Mouse (Mus musculus): ENCODE measurements around the gene 2010315B03Rik. TPM values are rescaled to one million over a fixed set of nuclear protein-coding genes. Genes with fewer than 3 reads are reported as not detected.

The 2010315B03Rik gene
- 10 to 100 TPM in 1 of 2 experiments, 1 to 10 TPM in 1; 9.5 to 10.4 TPM for total RNA-seq (2021)
- long read RNA-seq, experiment 1, partial matches to known transcripts = 1 of 8 reads
- long read RNA-seq, experiment 1, other reads (novel, unspliced or antisense) = 2 of 8 reads
- long read RNA-seq, experiment 2, partial matches to known transcripts = 0 of 4 reads
- long read RNA-seq, experiment 2, other reads (novel, unspliced or antisense) = 0 of 4 reads

DNA sequence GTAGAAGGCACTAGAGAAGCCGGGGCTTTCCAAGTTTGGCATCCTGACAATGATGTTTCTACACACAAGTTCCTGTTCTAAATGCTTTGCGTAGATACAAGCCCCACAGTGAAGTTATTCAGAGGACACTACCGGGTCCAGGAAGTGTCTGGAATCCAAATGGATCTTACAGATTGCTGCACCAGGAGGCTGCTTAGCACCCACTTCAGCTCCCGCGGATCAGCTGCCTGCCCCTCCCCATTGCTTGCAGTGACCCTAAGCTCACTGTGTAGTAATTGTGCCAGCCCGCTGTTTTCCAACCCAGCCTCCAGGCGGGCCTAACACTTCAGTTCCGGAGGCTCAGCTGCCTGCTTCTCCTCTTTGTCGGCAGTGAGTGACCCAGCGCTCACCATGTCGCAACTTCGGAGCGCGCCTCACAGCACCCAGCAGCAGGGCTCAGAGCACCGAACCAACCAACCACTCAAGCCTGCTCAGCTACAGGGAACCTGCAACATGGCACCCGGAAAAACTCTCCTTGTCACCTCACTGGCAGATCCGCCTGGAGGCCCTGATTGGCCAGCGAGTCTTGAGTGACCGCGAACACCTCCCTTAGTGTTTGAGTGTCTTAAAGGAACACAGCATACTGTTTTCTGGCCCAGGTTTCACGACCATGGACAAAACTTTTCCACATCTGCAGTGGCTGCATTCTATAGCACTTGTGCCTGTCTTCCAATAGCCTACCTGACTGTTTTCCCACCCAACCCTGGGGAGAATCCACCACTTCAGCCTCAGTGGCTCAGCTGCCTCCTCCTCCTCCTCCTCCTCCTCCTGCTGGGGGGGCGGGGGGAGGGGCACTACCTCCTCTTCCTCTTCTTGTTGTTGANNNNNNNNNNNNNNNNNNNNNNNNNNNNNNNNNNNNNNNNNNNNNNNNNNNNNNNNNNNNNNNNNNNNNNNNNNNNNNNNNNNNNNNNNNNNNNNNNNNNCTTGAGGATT lies at the start of gene 2010315B03Rik:
Gene 2010315B03Rik (minus strand): TSS at position 526 of the 972 bp plus-strand sequence.
- DNase-seq = peak; percentile 86

DNA sequence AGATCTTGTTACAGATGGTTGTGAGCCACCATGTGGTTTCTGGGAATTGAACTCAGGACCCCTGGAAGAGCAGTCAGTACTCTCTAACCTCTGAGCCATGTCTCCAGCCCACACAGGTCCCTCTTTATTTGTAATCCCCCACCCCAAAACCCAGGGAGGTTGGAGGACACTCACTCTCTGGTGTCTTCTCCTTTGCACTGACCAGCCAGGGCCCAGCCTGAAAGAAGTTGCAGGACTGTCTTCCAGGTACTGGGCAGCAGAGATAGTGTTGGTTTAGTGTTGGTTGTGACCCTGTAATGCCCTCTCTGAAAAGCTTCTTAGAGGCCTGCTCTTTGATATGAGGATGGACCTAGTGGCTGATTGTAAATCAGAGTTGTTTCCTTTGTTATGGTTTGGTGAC lies 994 bp downstream of the 2010315B03Rik start:
- DNase-seq = no peak

DNA sequence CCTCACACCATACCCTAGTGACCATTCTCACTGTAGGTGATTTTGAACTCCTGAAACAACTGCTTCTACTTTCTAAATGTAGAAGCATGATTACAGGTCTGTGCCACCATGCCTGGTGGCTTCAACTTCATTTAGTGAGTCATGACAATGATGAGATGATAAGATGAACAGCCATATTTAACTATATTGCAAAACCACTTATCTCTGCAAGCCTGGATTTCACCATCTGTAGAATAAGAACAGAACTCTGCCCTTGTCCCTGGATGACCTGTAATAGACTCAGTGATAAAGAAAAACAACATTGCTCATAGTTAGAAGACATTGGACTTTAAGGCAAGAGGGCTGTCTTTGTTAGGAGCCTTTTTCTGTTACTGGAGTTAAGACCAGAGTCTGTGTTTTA lies 24.2 kb downstream of the 2010315B03Rik start:
- no peak for DNase-seq

DNA sequence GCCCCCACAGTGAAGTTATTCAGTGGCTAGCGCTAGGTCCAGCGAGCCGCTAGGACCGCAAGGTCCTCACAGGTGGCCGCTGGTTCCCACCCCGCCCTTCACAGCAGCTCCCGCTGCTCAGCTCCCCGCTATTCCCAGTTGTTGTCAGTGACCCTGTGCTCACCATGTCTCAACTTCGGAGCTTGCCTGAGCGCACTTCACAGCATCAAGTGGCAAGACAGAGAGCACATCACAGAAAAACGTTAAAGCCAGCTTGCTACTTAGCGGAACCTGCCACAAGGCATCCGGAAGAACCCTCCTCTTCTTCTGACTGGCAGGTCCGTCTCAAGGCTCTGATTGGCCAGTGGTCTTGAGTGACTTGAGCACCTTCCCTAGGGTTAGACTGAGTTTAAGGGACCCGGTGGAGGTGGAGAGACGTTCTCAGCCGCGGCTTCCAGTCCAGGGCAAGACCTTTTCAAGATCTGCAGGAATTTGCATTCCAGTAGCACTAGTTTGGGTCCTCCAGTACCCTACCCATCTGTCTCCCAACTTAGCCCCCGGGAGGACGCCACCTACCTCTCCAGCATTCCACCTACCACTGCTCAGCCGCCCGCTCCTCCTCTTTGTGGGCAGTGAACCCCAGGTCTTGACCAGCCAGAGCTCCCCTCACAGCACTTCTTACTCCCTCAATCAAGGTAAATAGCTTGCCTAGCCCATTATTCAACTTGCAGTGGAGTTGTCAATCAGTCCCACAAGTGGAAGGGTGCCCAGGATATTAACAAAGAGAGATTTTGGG lies 30.4 kb downstream of the 2010315B03Rik start:
- DNase-seq = peak; percentile 84

DNA sequence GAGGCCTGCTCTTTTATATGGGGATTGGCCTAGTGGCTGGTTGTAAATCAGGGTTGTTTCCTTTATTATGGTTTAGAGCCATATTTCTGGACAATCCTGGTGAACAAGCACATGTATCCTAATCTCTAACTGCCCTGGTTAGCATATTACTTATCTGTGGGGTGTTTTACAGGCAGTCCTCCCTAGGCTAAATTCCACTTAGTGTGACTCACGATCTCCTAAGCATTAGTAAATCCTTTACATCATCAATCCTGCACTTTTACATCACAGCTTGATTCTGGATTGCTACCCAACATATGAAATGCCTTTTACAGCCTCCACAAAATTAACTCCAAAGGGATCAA lies 31.1 kb downstream of the 2010315B03Rik start:
- DNase-seq = no peak

DNA sequence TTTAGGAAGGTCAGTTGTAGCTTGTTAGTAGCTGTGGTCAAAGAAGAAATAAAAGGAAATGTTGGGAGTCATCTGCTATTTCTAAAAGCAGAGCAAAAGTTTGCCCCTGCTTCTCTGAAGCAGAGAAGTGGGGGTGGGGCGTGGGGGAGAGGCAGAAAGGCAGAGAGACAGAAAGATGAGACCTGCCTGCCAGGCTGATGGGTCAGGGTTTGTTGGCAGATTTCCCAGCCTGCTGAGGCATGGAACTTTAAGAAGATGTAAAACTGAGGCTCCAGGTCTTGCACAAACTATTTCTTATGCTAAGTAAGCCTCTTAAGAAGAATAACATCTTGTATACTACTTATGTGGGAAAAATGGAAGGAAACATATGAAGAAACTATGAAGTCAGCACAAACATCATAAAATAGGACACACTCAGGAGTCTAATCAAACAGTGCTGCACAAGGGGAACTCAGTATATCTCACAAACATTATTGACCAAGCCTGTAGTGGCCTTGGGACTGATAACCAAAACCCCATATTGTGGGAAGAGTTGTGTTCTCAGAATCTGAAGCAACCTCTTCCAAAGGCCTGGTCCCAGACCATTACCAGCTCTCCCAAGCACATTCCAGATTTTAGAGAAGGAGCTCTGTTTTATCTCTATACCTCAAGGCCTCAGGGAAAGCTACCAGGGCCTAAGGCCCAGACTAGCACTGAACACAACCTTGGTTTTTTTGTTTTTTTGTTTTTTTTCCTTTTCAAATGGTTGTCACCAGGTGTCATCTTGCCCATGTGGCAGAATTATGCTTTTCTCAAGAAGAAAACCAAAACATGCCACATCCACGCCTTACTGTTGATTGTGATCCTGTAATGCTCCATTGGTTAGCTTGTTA lies 31.7 kb downstream of the 2010315B03Rik start:
- peak; percentile 9 for DNase-seq

DNA sequence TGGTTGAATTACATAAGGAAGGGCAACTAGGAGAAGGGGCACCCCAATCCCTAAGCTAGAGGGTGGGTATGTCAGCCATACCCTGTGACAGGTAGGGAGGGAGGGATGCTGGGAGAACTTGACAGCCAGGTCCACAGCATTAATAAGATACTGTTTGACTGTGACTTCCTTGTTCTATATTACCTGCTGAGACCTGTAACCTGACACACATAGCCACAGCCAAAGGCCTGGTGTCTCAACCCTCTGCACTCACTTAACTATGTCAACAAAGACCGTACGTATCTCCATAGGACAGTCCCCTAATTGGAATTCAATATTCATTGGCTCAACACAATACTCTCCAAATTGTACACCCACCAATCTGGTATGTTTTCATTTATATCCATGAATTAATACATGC lies 33.2 kb downstream of the 2010315B03Rik start:
- DNase-seq = no peak

DNA sequence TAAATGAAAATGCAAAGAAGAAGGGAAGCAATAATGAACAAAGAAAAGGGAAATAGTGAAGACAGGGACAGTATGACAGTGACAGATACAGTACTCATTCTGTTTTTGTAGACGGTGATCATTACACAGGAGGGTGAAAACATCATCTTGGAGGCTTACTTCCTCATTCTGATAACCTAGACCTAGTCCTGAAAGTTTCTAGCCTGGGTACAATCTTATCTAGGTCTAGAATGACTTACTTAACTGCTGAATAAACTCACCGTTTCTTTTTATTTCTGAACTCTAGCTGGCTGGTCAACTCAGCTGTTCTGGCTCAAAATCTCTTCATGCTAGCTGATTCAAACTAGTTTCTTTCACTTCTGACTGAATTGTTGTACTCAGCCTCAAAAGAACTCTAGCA lies 37.4 kb downstream of the 2010315B03Rik start:
- DNase-seq = no peak

DNA sequence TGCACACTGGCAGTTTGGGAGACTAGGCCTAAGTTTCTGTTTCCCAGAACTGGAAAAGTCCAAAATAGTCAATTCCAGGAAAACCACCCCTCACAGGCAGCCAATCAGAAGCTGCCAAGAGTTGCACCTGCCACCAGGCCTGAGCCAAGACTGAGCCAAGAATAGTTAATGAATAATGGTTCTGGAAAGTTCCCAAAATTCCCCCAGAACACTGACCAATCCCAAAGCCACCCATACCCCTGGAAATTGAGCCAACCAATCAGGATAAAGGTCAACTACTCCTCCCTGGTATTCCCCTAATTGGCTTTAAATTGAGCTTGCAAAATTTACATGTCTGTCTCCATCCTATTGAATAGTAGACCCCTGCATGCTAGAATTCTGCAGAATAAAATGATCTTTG lies 39.3 kb downstream of the 2010315B03Rik start:
- no peak for DNase-seq

DNA sequence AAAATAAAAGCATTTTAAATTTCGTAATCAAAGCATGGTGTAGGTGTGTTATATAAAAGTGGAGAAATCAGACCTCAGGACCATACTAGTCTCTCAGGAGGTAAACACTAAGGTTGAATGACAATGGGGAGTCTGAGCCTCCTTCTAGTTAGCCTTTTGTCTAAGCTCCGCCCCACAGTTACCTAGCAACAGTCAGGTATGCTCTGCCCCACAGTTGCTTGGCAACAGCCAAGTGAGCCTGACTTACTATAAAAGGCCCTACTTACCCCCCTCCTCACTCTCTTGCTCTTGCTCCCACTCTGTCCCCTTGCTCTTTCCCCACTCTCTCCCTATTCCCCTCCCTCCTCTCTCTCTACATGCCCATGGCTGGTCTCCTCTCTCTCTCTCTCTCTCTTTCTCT lies 44.6 kb downstream of the 2010315B03Rik start:
- no peak for DNase-seq

DNA sequence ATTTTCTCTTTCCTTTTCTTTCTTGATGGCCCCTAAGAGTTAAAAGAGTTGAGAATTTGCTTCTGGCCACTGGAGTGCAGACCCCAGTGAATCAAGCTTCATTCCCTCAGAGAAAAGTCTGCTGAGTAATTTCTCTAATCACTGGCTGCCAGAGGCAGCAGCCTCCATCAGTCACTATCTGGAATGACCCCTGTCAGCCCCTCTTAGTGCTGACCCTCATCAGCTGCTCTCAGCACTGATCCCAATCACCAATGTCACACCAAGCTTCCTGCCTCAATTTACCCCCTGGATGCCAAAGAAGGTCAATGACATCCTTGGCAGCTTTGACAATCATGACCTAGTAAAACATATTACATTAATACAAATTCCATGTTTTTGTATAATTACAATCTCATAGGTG lies 45.0 kb downstream of the 2010315B03Rik start:
- no peak for DNase-seq

DNA sequence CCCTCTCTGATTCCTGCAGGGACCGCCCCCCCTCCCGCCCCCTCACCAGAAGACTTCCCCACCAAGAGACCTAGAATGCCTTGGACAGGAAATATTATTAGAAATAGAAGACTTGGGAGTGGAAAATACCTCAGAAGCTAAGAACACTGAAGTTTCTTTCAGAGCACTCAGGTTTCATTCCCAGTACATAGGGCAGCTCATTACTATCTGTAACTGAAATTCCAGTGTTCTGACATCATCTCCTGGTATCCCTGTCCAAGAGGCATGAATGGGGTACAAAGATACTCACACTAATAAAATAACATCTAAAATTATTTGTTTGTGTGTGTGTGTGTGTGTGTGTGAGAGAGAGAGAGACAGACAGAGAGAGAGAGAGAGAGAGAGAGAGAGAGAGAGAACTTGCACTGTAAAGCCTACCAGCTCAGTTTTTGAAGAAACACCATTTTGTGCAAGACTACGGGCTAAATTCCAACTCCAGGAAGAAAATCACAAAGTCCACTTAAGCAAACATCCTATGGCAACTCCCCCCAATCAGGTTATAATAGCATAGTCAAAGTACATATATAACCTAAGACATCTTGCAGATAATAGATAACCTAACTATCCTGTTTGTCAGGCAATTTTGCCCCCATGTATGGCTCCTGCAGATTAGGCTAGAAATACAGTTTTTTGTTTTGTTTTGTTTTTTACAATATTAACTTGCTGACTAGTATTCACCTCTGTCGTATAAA lies 49.3 kb downstream of the 2010315B03Rik start:
- no peak for DNase-seq

DNA sequence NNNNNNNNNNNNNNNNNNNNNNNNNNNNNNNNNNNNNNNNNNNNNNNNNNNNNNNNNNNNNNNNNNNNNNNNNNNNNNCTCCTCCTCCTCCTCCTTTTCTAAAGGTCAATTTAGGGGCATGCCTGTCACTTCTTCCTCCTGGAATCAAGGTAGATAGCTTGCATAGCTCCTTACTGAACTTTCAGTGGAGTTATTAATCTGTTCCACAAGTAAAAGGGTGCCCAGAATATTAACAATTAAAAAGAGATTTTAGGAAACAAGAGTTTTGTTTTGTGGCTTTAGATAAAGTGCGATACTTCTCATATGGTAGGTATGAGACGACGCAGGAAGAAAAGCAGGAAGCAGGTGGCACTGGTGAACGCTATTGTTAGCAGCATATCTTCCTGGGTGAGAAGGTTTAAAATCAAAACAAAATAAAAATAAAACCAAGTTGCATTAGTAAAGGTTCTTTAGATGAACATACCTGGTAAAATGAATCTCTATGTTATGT lies 54.4 kb downstream of the 2010315B03Rik start:
- no peak for DNase-seq

DNA sequence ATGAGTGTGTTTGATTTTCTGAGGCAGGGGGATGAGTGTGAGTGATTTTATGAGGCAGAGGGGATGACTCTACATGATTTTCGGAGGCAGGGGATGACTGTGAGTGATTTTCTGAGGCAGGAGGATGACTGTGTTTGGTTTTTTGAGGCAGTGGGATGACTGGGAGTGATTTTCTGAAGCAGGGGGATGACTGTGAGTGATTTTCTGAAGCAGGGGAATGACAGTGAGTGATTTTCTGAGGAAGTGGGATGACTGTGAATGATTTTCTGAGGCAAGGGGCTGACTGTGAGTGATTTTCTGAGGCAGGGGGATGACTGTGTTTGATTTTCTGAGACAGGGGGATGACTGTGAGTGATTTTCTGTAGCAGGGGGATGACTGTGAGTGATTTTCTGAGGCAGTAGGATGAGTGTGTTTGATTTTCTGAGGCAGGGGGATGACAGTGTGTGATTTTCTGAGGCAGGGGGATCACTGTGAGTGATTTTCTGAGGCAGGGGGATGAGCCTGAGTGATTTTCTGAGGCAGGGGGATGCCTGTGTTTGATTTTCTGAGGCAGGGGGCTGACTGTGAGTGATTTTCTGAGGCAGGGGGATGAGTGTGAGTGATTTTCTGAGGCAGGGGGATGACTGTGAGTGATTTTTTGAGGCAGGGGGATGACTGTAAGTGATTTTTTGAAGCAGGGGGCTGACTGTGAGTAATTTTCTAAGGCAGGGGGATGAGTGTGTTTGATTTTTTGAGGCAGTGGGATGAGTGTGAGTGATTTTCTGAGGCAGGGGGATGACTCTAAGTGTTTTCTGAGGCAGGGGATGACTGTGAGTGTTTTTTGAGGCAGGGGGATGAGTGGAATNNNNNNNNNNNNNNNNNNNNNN lies 55.1 kb downstream of the 2010315B03Rik start:
- DNase-seq = peak; percentile 22

DNA sequence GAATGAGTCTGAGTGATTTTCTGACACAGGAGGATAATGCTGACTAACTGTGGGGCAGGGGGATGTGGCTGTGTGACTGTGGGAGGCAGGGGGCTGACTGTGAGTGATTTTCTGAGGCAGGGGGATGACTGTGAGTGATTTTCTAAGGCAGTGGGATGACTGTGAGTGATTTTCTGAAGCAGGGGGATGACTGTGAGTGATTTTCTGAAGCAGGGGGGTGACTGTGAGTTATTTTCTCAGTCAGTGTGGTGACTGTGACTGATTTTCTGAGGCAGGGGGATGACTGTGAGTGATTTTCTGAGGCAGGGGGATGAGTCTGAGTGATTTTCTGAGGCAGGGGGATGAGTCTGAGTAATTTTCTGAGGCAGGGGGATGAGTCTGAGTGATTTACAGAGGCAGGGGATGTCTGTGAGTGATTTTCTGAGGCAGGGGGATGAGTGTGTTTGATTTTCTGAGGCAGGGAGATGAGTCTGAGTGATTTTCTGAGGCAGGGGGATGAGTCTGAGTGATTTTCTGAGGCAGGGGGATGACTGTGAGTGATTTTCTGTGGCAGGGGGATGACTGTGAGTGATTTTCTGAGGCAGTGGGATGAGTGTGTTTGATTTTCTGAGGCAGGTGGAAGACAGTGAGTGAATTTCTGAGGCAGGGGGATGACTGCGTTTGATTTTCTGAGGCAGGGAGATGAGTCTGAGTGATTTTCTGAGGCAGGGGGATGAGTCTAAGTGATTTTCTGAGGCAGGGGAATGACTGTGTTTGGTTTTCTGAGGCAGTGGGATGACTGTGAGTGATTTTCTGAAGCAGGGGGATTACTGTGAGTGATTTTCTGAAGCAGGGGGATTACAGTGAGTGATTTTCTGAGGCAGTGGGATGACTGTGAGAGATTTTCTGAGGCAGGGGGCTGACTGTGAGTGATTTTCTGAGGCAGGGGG lies 56.0 kb downstream of the 2010315B03Rik start:
- DNase-seq = peak; percentile 32

DNA sequence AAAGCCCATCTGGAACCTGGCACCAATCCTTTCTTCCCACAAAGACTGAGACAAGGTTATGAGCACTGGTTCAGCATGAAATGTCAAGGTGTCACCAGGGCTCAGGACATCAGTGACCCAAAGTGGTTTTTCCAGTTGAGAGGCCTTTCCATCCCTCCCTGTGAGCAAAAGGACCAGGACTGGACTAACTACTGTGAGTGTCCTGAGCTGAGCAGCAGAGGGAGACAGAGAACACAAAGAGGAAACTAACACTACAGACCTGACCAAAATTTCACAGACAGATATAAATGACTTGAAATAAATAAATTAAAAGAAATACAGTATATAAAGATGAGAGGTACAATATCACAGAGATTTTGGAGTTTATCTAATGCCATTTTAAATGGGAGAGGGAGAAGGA lies 61.1 kb downstream of the 2010315B03Rik start:
- DNase-seq = no peak
